Mouse (Mus musculus) hindlimb bud, embryonic 11.5 days (tissue): ENCODE results near the gene Gm4858.
"Not testable (repeated sequence)": the region's sequence is repeated elsewhere in the genome, so short reads cannot be mapped to it uniquely, and the experiment has no call there.

Experiments
- DNase-seq: peaks from one replicate; pipeline ENCODE4 v3.0.0-alpha.2; 2012; ENCODE audit warnings: low read depth, low spot score; ENCODE audit errors: extremely low spot score

Gene Gm4858

GRCm38 (mm10) chr3:93068523-93068922 lies at the start of gene Gm4858:
Gm4858 (plus strand) TSS chr3:93068823.
- DNase-seq = not testable (repeated sequence)

GRCm38 (mm10) chr3:93018960-93019359 lies 49.7 kb upstream of the Gm4858 start, which contains the start of gene Lce1m:
Lce1m (minus strand) TSS chr3:93019060.
- no peak for DNase-seq

- no peak for DNase-seq
Observed at GRCm38 (mm10) chr3:93021171-93021570, 47.5 kb upstream of the Gm4858 start.

DNA sequence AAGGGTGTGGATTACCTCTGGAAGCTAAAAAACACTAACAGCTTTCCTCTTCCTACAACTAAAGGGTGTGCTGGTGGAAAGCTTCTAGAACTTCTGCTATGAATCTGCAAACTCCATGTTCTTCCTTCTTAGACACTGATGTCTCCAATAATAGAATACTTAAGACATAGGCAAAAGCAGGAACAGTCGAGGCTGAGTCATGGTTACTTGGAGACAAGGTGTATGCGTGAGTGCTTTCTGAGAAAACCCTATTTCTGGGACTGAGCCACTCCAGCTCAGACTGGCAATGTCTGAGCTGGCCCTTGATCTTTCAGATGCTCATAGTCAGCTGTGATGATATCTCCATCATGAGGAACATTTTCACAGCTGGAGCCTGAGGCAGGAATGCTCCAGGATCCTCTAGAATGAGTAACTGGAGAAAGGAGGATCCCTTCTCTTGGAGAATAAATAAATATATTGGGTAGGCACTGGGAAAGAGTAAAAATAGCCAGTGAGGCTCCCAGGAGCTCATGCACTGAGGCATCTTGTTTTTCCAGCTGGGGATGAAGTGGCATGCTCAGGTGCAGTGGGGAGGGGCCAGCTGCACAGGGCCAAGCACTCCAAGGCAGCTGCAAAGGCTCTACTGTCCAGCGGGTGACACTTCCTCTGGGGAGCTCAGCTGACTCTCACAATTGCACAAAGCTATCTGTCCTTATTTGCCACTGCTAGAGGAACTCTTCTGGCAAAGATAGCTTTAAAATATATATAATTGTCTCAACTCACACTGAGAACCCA lies 45.0 kb upstream of the Gm4858 start:
- DNase-seq = no peak

DNA sequence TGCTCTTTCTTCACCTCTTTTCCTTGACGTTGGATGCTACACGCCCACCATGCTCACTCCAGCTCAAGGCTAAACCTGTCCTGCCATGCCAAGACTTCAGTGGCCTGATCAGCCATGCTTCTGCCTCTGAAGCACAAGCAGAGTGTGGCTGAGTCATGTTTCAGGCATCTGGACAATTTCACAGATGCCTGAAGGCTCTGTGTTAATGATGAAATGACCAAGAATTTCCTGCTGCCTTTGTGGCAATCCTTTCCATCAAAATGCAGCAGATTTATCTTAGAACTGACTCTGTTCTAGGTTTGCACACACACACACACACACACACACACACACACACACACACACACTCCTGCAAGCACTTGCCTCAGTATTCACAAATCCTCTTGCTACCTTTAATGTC lies 43.1 kb upstream of the Gm4858 start:
- DNase-seq = no peak

DNA sequence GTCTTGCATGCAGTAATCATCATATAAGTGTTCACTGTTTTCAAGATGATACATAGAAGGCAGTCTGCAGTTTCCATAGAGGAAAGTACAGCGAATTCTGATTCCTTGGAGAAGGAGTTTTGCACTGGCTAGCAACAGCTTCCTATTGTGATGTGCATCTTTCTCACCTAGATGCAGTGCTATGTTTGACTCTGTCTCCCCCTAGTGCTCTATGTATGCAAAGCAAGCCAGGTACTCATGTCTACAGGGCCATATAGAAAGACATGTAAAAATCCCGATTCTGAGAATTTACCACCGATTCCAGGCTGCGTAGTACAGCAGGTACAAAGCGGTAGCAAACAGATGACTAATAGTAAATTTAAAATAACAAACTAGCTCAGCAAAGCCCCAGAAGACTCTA lies 37.2 kb upstream of the Gm4858 start:
- DNase-seq = no peak

GRCm38 (mm10) chr3:93050182-93050581 lies 18.4 kb upstream of the Gm4858 start:
- DNase-seq = no peak

DNA sequence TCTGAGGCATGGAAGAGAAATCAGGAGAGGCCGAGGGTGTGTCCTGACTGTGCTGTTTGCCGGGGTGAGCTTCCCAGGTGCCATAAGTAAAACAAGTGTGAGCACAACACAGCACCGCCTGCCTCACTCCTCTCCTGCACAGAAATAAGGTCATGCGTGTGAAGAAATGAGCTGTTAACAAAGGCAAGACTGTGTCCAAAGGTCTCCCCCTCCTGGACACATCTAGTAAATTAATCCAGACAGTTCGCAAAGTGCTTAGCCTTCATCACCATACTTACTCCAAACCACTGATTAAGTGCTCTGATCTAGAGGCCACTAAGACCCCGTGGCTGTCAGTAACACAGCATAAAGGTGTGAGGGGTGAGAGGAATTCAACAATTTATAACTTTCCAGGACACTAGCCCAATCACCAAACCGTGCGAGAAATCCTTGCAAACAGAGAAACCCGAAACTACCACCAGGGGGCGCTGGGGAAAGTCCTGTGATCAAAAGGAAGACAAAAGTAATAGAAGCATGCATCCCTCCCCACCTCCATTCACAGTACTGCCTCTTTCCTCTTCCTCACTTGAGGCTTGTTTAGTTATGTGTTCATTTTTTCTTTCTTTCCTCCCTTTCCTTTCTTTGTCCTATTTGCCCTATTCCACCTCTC lies 15.7 kb upstream of the Gm4858 start:
- DNase-seq = no peak

- no peak for DNase-seq
Observed at GRCm38 (mm10) chr3:93086631-93087030, 18.0 kb downstream of the Gm4858 start.

- not testable (repeated sequence) for DNase-seq
Observed at GRCm38 (mm10) chr3:93093581-93093980, 25.0 kb downstream of the Gm4858 start.

GRCm38 (mm10) chr3:93096447-93096846 lies 27.8 kb downstream of the Gm4858 start:
- DNase-seq = no peak

GRCm38 (mm10) chr3:93111668-93112067 lies 43.0 kb downstream of the Gm4858 start:
- no peak for DNase-seq

- peak; percentile 33 for DNase-seq
Observed at GRCm38 (mm10) chr3:93114481-93114880, 45.9 kb downstream of the Gm4858 start.

GRCm38 (mm10) chr3:93119101-93119500 lies 50.5 kb downstream of the Gm4858 start:
- DNase-seq = no peak
